Mouse (Mus musculus) cortical plate, adult 2 months (tissue): Measurements from ENCODE around the gene Tmem30a.

Experiments
- CTCF ChIP-seq: fragments of 200-500 bp; IDR thresholded peaks from 2 replicates; pipeline ENCODE4 v1.5.1; 2011; ENCODE audit warnings: mild to moderate bottlenecking, control low read depth, low read length; ENCODE audit not compliant: insufficient read depth; ENCODE audit errors: extremely low read depth
- POLR2A ChIP-seq: fragments of 200-500 bp; IDR thresholded peaks from 2 replicates; pipeline ENCODE4 v1.6.1; 2011; ENCODE audit warnings: mild to moderate bottlenecking, low read length, control low read depth; ENCODE audit not compliant: insufficient read depth; ENCODE audit errors: extremely low read depth

DNA sequence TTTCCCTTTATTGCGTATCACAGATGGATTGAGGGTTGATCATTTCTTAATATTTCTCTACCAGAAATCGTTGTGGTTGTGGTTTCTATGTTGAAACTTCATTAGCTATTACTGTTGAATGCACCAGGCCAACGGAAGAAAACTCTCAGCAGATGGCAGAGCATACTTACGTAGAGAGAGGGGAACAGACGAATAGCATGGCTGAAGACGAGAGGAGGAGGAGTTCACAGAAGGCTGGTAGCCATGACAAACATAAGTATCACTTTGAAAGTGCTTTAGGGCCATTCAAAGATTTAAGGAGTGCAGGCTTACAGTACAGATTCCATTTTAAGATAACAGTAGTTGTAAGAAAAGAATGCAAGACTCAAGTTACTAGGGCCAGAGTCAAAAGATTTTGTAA is 30.8 kb downstream of the Tmem30a start:
- TF ChIP-seq CTCF: no peak
- no peak for TF ChIP-seq POLR2A
